Mouse (Mus musculus) forebrain, embryonic 10.5 days (tissue): Measurements from ENCODE around the gene Ugt1a8. TPM values are rescaled to one million over a fixed set of nuclear protein-coding genes. Genes with fewer than 3 reads are reported as not detected.

Experiments used
- DNase-seq: peaks from one replicate; pipeline ENCODE4 v3.0.0-alpha.2; 2017; ENCODE audit warnings: low spot score; ENCODE audit errors: extremely low spot score
- H3K27ac ChIP-seq: fragments of 300-500 bp; sonication (generic); 2 replicates; pipeline ENCODE4 v1.5.1; 2016; ENCODE audit warnings: mild to moderate bottlenecking
- H3K27me3 ChIP-seq: fragments of 300-500 bp; sonication (generic); 2 replicates; pipeline ENCODE4 v1.6.1; 2016; ENCODE audit warnings: mild to moderate bottlenecking; ENCODE audit not compliant: poor library complexity, severe bottlenecking
- H3K36me3 ChIP-seq: fragments of 300-500 bp; sonication (generic); replicated peaks from 2 replicates; pipeline ENCODE4 v1.6.1; 2016; ENCODE audit warnings: mild to moderate bottlenecking, moderate library complexity
- H3K4me1 ChIP-seq: fragments of 300-500 bp; sonication (generic); 2 replicates; pipeline ENCODE4 v1.6.1; 2016
- H3K4me3 ChIP-seq: fragments of 300-500 bp; sonication (generic); 2 replicates; pipeline ENCODE4 v1.5.1; 2016; ENCODE audit warnings: mild to moderate bottlenecking, moderate library complexity
- H3K9me3 ChIP-seq: fragments of 300-500 bp; sonication (generic); 2 replicates; pipeline ENCODE4 v1.6.1; 2016; ENCODE audit warnings: mild to moderate bottlenecking, moderate library complexity
- whole genome bisulfite sequencing: fragments of 180-500 bp; shearing (Covaris S2); methylation state at CpG from one replicate; pipeline ENCODE4 v1.1.7; 2016; 5-methylcytosine and 5-hydroxymethylcytosine counted together
- polyA plus RNA-seq: library from polyadenylated mRNA; unstranded; fragments of >200 nt; fragmentation: Nextera tagmentation; extraction: Ambion mirVana; gene quantifications from 2 replicates; pipeline ENCODE4 v1.2.1, GENCODE M21; 2016

The Ugt1a8 gene
- polyA plus RNA-seq, 1 experiment from 2014 or later = not detected

DNA sequence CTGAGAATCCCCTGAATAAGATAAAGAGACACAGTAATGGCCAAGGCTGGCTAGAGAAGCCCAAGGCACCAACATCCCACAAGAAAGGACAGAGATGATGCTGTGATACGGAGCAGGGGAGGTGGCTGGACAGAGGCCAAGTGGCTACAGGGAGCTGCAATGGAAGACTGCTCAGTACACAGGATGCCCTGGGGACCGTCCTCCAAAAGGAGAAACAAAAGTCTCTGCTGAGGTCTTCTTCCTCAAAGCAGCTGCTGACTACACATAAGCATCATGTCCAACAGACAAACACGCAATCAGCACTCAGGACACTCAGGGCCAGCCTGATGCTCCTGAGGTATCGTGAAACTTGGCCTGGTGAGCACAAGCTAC is 177.2 kb downstream of the Ugt1a8 start:
- H3K4me3 ChIP-seq = no peak overlapping the region
- no peak overlapping the region for H3K27ac ChIP-seq
- H3K27me3 ChIP-seq = no peaks in the 10 kb centered on the region
- H3K9me3 ChIP-seq = peaks cover 92% of the 10 kb centered on the region
- no peak for DNase-seq
- no peaks in the 10 kb centered on the region for H3K4me1 ChIP-seq
- whole genome bisulfite sequencing = 82% methylated on average over 4 of the region's 4 CpGs
- peaks cover 100% of the 10 kb centered on the region for H3K36me3 ChIP-seq

DNA sequence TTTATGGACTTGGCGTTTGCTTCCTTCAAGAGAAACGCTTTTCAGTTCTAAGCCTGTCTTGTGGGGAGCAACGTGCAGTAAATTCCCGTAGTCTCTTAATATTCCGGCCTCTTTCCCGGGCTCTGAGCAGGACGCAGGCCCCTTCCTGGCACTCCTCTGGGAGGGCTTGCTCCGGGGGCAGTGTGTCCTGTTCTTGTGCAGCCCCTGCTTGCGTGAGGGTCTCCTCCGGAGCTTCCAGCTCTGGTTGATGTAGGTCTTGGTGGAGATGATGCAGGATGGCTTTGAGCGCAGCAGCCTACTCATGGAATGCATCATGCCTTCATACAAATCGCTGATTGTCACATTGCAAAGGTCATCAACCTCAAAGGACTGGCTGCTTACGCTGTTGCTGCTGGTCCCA is 178.5 kb downstream of the Ugt1a8 start:
- Histone ChIP-seq H3K27ac (no peak overlapping the region), H3K36me3 (peaks cover 96% of the 10 kb centered on the region), H3K4me3 (no peak overlapping the region), H3K27me3 (no peaks in the 10 kb centered on the region), H3K4me1 (no peaks in the 10 kb centered on the region), H3K9me3 (peaks cover 80% of the 10 kb centered on the region)
- DNase-seq = no peak
- 90% methylated on average over 13 of the region's 13 CpGs for WGBS

DNA sequence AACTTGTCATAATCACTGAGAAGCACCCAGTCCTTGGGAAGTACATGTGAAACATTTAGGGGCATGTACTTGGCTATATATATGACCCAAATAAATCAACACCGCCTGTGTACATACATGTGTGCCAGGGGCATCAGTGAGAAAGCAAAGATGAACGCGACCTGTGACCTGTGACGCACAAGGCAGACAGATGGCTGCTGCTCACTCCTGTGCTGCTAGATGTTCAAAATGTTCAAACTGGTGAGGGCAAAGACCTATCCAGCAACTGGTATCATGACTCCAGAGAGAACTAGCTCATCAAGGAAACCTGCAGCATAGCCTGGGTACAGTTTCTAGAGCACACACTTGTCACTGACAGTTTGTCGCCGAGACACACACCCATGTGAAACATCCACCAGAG is 179.9 kb downstream of the Ugt1a8 start:
- WGBS = 93% methylated on average over 6 of the region's 6 CpGs
- Histone ChIP-seq H3K9me3 (peaks cover 74% of the 10 kb centered on the region), H3K4me1 (no peaks in the 10 kb centered on the region), H3K27me3 (no peaks in the 10 kb centered on the region), H3K4me3 (no peak overlapping the region), H3K27ac (no peak overlapping the region), H3K36me3 (peaks cover 96% of the 10 kb centered on the region)
- DNase-seq = no peak

DNA sequence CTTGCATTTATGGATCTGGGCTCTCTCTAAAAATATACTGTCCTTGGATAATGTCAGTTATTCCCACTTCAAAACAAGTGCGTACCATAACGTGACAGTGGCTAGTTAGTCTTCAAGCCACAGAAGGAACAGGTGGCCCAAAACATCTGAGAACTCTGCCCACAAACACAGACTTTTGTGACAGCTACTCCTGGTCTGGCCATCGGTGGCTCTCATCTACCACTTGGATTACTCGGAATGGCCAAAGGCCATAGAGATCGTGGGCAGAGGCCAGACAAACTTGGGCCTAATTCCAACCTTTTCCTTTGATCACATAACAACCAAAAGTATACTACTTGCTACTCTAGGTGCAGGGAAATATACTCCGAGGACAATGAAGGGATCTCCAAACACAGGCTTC is 180.5 kb downstream of the Ugt1a8 start:
- H3K4me1 ChIP-seq = no peaks in the 10 kb centered on the region
- H3K9me3 ChIP-seq = peaks cover 72% of the 10 kb centered on the region
- H3K27ac ChIP-seq = no peak overlapping the region
- H3K27me3 ChIP-seq = no peaks in the 10 kb centered on the region
- no peak for DNase-seq
- H3K4me3 ChIP-seq = no peak overlapping the region
- peaks cover 96% of the 10 kb centered on the region for H3K36me3 ChIP-seq
- 89% methylated on average over 6 of the region's 6 CpGs for WGBS

Other genes starting within 250 kb of the Ugt1a8 start
- 39.3 and 42.4 TPM in 2 replicates for gene Dgkd, start 234.5 kb upstream of the Ugt1a8 start, polyA plus RNA-seq
- 33.0 and 36.9 TPM in 2 replicates for gene Usp40, start 79.3 kb upstream of the Ugt1a8 start, polyA plus RNA-seq
- not detected in 2 replicates for gene Ugt1a10, start 32.4 kb upstream of the Ugt1a8 start, polyA plus RNA-seq
- not detected in 2 replicates for gene Ugt1a9, start 17.0 kb upstream of the Ugt1a8 start, polyA plus RNA-seq
- gene Ugt1a7c, start 7.2 kb downstream of the Ugt1a8 start, polyA plus RNA-seq = 0.32 and 0.34 TPM in 2 replicates
- not detected in 2 replicates for gene Ugt1a6b, start 15.4 kb downstream of the Ugt1a8 start, polyA plus RNA-seq
- 0.14 and 0.20 TPM in 2 replicates for gene Ugt1a6a, start 47.0 kb downstream of the Ugt1a8 start, polyA plus RNA-seq
- gene Ugt1a5, start 78.2 kb downstream of the Ugt1a8 start, polyA plus RNA-seq = not detected in 2 replicates
- gene Ugt1a2, start 112.8 kb downstream of the Ugt1a8 start, polyA plus RNA-seq = 0.07 TPM in 1 of 2 replicates, not detected in the other
- 8.5 and 9.5 TPM in 2 replicates for gene Dnajb3, start 118.0 kb downstream of the Ugt1a8 start, polyA plus RNA-seq
- gene Ugt1a1, start 124.1 kb downstream of the Ugt1a8 start, polyA plus RNA-seq = 0.07 TPM in 1 of 2 replicates, not detected in the other
- 1.3 and 1.4 TPM in 2 replicates for gene Mroh2a, start 139.2 kb downstream of the Ugt1a8 start, polyA plus RNA-seq
- gene Hjurp, start 189.8 kb downstream of the Ugt1a8 start, polyA plus RNA-seq = 223 and 224 TPM in 2 replicates
- gene Trpm8, start 189.8 kb downstream of the Ugt1a8 start, polyA plus RNA-seq = not detected in 2 replicates